Mouse (Mus musculus): ENCODE measurements around the gene Card6. TPM values are rescaled to one million over a fixed set of nuclear protein-coding genes. Genes with fewer than 3 reads are reported as not detected.
A peak's percentile ranks its signal among the peaks of the same experiment; 100 is the strongest.
"Not testable (repeated sequence)": the region's sequence is repeated elsewhere in the genome, so short reads cannot be mapped to it uniquely, and the experiment has no call there.

Card6 gene
- polyA plus RNA-seq, 1 experiment = 0.84 TPM

DNA sequence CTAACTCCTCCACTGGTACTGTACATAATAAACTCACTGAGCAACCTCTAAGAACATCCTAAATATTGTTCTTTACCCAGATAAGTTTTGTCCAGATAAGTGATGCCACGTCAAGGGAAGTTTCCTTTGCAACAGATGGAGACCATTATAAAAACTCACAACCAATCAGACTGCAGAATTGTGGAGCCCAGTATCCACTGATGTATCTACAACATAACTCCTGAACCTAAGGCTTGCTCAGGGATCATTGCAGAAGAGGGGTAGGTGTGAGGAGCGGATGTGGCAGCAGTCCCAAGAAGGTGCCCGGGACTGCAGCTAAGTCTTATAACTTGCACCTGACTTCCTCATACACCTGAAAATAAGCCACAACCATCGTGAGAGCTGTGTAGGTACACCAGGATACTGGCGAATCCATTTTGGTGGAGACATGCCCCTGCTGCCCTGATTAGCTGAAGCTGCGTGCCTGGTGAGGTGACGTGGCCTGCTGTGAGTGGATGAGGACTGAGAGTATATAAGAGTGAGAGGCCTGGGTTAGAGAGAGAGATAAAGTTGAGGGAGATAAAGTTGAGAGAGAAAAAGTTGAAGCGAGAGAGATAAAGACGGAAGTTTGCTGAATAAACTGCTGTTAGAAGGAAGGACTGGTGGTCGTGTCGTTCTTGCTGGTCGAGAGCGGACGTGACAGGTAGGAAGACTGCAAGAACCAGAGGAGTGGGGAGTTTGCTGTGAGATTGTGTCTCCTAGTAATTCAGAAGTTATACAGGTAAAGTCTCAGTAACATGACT, 22.7 kb upstream of the Card6 start:
- not testable (repeated sequence) for DNase-seq (ENCODE audit: extremely low spot score in 1 of 2, low spot score in 1 of 2)

DNA sequence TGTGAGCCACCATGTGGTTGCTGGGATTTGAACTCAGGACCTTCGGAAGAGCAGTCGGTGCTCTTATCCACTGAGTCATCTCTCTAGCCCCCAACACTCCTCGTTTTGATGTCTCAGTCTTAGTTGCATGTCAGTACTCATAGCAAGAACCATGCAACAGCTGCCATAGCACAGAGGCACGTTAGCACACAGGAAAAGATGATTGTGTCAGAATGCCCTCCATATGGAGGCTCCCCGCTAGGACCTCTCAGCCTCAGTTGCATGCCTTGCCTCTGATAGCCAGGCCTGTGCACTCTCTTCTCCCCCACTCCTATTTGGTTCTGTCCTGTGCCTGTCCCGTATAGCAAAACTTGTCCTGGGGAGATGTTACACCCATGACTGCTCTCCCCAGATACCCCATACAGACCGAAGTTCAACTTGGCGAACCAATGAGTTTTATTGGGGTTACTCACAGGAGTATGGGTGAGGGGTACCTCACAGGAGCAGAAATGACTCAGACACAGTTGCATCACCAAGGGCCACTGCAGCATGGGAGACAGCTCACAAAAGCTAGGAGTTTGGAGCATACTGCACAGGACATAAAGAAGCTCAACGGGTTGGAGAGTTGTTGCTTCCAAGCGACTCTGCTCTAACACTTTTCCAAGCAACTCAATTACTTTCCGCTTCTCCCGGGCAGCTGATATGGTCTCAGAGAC, 20.9 kb upstream of the Card6 start:
- no peak for DNase-seq (ENCODE audit: extremely low spot score in 1 of 2, low spot score in 1 of 2)

DNA sequence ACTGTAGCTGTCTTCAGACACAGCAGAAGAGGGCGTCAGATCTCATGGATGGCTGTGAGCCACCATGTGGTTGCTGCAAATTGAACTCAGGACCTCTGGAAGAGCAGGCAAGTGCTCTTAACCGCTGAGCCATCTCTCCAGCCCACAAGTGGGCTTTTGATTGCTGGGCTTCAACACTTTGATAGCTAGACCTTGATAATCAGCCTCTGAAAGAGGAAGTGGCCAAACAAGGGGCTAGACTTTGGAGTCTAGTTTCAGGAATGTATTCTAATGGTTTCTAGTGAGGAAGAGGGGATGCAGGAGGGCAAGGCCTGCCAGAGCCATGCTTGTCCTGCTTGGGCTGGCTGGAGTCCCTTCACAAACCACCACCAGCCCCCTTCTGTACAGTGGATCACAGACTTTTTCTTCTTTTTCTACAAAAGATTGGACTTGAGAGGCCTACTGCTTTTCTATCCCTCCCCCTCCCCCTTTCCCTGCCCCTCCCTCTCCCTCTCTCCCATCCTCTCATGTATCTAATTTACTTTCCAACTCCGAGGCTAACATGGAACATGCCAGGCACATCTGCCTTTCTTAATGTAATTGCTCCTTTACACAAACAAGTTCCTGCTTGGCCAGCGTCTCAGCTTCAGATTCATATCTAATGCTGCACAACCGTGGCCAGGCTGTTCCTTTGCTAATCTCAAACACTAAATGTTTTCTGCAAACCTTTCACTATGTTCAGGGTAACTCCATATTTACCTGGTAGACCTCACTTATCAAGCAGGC, 20.0 kb upstream of the Card6 start:
- DNase-seq (ENCODE audit: extremely low spot score in 1 of 2, low spot score in 1 of 2) = no peak

DNA sequence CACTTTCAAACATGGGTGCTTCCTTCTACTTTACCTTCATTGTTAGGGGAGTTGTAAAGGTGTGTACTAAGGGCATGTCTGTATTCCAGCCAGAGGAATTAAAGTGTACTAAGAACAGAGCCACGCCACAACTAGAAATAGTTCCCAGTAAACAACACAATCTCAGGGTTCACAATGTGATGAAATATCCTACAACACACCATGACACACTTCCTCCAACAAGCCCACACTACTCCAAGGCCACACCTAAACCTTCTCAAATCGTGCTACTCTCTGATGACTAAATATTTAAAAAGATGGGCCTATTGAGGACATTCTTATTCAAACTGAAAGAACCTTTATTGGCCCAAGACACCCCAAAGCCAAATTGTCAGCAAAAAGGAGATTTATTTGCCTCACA, 19.1 kb upstream of the Card6 start:
- no peak for DNase-seq (ENCODE audit: extremely low spot score in 1 of 2, low spot score in 1 of 2)

GRCm38 (mm10) chr15:5126456-5126855, 18.1 kb upstream of the Card6 start:
- no peak for DNase-seq (ENCODE audit: extremely low spot score in 1 of 2, low spot score in 1 of 2)

DNA sequence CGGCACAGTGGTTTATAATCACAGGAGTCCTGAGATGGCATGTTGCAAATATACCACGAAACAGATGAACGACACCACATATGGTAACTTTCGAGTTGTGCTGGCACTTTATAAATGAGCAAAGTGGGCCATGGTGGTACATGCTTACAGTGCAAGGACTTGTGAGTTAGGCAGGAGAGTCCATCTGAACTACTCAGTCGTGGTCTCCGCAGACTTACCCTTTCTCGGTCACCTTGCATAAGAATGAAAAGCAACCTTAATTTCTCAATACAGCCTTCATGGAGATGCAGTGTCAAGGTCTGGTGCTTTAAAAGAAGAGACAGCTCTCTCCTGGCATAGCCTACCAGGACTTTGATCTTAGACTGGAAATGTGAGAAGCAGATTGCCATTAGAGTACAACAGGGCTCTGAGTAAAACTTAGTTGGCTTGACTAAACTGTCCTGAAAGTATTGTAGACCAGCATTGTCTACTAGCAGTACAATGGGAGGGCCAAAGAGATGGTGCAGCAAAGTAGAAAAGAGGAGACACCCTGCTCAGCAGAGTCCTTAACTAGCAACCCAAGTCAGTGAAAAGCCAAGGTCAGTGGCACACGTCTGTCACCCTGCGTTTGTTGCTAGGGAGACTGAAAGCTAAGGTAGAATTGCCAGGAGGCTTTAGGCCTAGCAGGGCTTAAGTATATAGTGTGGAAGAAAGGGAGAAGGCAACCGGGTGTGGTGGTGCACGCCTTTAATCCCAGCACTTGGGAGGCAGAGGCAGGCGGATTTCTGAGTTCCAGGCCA, 13.4 kb upstream of the Card6 start:
- DNase-seq (ENCODE audit: extremely low spot score in 1 of 2, low spot score in 1 of 2) = no peak

- no peak for DNase-seq (ENCODE audit: extremely low spot score in 1 of 2, low spot score in 1 of 2)
These were observed 11.4 kb upstream of the Card6 start for GRCm38 (mm10) chr15:5119707-5120106.

DNA sequence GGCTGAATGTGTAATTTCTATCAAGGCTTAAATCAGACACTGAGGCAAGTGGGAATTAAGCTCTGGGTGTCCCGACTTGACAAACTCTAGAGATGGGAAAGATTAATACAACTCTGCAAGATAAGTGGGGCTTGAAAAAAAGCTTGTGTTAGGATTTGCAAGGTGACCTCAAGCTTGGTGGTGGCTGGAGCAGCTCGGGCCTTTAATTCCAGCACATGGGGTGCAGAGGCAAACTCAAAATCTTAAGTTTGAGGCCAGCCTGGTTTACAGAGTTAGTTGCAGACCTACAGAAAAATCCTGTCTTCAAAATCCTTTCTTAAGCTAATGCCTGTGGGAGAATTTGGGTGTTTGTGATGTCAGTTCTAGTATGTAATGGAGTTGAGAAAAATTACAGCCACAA, 10.9 kb upstream of the Card6 start:
- no peak for DNase-seq (ENCODE audit: extremely low spot score in 1 of 2, low spot score in 1 of 2)

DNA sequence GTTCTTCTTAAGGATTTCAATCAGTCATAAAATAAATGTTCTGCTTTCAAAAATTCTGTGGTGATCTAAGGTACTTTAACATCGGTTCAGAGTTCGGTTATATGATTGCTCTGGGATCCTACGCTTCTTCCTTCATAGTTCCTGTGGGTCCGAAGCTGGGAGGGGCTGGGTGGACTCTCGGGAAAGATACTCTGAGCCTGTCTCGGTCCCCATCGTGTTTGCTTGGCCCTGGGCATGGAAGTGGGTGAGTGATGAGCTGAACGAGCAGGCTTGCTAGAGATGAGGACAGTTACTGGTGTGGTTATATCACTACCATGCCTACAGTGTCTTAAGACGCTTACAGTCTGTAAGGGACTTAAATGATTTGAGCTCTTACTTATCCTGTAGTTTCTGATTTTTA, 10.3 kb upstream of the Card6 start:
- DNase-seq (ENCODE audit: extremely low spot score in 1 of 2, low spot score in 1 of 2) = no peak

DNA sequence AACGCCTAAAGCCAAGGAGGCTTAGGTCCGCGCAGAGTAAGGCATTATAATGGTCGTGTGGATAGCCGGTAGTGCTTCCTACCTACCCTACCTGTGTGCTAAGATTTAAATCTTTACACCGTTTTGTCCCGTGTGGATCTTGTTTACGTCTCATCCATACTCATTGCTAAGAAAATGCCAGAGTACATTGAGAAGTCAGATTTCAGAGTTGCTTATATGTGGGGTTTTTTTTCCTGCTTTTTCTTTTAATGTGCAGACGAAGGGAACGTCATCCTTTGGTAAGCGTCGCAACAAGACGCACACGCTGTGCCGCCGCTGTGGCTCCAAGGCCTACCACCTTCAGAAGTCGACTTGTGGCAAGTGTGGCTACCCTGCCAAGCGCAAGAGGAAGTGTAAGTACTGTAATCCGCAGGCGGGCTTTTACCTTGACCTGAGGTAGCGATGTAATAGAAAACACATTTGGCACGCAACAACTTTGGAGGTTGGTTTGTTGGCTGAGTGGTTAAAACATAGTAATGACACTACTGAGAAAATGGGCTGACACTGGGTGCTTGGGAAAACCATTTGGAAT, 8.8 kb upstream of the Card6 start:
- no peak for DNase-seq (ENCODE audit: extremely low spot score in 1 of 2, low spot score in 1 of 2)

DNA sequence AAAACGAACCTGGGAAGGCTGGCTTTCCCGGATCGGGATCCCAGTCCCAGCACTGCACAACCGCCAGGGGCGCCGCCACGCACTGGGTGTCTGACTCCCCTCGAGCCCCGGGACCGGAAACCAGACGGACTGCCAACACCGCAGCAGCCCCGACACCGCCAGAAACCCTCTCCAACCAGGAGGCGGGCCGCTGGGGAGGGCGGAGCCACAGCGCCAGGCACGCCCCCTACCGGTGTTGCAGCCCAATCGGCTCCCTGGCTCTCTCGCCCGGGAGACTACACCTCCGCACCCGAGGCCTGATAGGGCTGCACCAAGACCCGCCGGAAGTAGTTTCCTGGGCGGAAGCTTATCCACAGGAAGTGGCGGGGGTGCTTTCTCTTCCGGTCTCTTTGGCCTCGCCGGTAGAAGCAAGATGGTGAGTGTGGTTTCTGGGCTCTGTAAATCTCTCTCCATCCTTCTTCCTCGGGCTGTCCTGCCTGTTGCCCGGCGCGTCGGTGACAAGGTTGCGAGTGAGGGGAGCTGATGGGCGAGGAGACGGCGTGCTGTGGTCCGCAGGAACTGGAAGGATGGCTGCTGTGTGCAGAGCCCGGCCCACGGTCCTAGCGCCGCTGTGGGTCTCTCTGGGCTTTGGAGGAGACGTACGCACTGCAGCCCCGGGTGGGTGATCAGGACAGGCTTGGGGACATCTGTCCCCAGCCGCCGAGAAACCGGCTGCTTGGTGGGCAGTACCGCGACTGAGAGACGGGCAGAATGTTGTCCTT, 8.1 kb upstream of the Card6 start, which contains the start of gene Rpl37:
Gene Rpl37 (plus strand): TSS at position 376 of the 761 bp plus-strand sequence.
- peak; percentile 96 to 99 for DNase-seq (ENCODE audit: extremely low spot score in 1 of 2, low spot score in 1 of 2)

GRCm38 (mm10) chr15:5115173-5115572, 6.8 kb upstream of the Card6 start:
- DNase-seq (ENCODE audit: extremely low spot score in 1 of 2, low spot score in 1 of 2) = no peak

DNA sequence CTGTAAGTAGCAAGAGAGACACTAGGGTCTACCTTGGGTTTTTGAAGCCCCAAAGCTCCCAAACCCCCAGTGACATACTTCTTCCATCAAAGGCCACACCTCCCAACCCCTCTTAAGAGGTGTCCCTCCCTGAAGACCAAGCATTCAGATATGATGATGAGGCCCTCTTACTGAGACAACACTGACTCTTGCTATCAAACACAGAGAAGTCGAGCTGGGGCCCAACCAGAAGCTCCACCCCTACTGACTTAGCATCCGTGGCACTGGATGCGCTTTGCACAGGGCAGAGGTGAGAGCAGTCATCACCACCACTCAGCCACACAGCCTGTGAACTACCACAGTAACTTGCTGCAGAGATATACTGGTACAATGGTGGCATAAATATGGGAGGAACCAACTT, 4.3 kb upstream of the Card6 start:
- DNase-seq (ENCODE audit: extremely low spot score in 1 of 2, low spot score in 1 of 2) = no peak

- no peak for DNase-seq (ENCODE audit: extremely low spot score in 1 of 2, low spot score in 1 of 2)
These were observed 309 bp upstream of the Card6 start for GRCm38 (mm10) chr15:5108655-5109040.

DNA sequence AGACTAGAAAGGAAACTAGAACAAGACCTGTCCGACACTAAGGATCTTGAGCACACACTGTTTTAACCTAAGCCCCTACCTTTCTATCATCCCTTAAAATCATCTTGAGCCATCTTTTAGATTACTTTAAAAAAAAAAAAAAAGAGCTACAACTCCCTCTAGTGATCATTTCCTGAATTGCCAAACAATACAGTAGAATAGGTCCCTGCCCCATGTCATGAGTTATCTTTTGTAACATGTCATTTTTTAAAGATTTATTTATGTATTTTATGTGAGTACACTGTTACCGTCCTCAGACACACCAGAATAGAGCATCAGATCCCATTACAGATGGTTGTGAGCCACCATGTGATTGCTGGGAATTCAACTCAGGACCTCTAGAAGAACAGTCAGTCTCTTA, 2.0 kb downstream of the Card6 start:
- peak in 1 of 2 experiments; percentile 72 for DNase-seq (ENCODE audit: extremely low spot score in 1 of 2, low spot score in 1 of 2)

GRCm38 (mm10) chr15:5105891-5106290, 2.4 kb downstream of the Card6 start:
- DNase-seq (ENCODE audit: extremely low spot score in 1 of 2, low spot score in 1 of 2) = no peak

DNA sequence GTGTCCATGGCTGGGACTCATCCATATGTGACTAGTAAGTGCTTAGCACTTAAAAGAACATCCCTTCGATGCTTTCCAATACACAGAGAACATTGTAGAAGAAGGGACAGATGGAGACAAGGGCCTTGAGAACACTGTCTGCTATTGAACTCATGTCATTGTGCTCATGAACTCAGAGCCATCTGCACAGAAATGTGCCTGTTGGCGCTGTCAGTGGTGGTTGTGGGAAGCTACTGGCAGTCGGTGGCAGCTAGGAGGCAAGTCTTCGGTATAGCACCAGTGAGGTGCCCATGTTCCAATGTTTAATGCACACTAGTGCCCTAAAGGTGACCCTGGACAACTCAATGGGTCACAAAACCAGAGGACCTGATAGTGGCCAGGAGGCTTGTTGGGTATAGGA, 6.0 kb downstream of the Card6 start:
- DNase-seq (ENCODE audit: extremely low spot score in 1 of 2, low spot score in 1 of 2) = no peak

DNA sequence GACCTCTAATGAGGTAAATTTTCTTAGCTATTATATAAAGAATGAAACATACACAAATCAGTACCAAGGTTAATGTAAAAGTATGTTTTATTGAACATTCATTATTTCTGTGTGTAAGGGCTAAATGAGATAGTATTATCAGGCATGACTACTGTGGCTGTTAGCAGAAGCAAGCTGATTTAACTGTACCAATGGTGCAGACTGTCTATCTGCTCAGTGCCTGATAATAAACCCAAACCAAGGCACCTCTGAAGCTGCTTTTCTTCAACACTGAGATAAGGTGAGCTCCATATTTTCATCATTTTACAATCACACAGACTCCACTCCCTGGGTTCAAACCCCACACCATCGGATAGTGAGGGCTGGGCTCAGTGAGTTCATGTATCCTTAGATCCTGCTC, 11.0 kb downstream of the Card6 start:
- no peak for DNase-seq (ENCODE audit: extremely low spot score in 1 of 2, low spot score in 1 of 2)

- DNase-seq (ENCODE audit: extremely low spot score in 1 of 2, low spot score in 1 of 2) = no peak
These were observed 12.6 kb downstream of the Card6 start for GRCm38 (mm10) chr15:5095534-5096301.
